Mouse (Mus musculus): ENCODE measurements at regions not wholly inside any gene's neighbourhood (a gene's known extent, or its start where the extent isn't known, plus 50 kb on each side); places are given as distances from the start of the nearest gene placed in this dataset.
"Not testable (repeated sequence)": the region's sequence is repeated elsewhere in the genome, so short reads cannot be mapped to it uniquely, and the experiment has no call there.

DNA sequence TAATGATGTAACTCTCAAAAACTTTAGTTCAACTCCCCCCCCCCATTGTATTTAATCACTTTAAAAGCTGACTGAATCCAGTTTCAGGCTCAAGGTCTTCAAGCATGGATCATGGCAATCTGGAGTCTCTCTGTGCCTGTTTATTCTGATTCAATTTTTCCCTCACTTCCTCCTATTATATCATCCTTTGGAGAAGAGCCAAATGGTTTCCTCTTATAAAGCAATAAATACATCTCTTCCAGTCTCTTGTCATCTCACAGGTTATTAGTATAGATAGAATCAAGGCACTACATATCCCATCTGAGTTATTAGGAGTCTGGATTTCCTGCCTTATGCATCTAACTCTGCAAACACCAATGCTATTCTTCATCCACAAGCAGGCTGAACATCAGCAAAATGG, 530.2 kb upstream of the Pdcd1 start:
- CTCF ChIA-PET = no interaction called here
- POLR2A ChIA-PET = no interaction called here

DNA sequence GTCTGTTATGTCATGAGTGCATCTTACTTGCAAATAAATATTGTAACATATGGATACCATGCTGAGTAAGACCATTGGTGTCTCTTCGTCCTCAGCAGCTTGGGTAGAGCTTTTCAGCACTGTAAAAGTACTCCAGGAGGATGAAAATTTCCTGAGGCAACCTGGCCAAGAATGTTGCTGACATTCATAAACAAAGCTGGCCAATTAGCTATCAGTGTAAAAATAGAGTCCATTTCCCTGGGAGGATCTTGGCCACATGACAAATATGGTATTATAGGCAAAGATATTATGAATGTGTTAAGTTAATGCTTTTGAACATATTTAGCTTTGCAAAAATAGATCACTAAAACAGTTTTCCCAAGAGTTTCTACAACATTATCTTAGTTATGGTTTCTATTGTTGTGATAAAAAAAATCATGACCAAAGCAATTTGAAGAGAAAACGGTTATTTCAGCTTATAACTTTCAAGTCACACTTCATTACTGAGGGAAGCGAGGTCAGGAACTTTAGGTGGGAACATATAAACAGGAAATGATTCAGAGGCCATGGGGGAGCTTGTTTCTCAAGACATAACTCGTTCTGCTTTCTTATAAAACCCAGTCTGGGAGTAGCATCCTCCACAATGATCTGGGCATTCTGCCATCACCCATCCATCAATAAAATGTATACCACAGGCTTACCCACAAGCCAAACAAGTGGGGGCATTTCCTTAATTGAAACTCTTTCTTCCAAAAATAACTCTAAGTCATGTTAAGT, 529.5 kb upstream of the Pdcd1 start:
- CTCF ChIA-PET = no interaction called here
- POLR2A ChIA-PET = no interaction called here

DNA sequence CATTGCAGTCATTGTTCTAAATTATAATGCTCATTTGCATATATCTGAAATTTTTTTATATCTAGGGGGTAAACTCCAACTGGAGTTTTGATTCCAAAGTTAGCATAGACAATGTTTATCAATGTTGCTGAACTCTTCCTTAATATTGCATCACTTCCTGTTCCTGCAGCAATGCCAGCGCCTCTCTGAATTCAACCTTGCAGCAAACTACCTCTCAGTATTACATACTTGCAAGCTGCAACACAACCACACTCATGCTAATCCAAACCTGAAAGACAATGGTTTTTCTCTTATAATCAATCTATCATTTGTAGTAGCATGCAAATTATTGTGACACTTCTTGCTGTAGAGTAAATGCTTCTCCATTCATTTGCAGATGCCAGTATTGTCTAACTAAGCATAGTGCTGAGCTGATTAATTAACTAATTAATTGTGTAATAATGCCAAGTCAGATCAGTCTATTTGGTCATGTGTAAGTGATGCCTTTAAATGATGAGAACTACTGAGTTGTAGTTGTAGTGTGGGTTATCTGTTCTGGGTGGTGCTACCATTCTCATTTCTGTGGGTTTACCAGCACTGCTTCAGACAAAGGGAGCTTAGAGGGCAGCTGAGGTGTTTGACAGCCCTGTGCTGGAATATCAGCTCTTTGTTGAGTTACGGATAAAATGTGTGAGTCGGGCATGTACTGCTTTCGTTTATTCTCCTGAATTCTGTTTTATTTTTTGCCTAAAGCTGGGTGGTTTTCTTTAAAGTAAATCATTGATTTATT, 480.6 kb upstream of the Pdcd1 start:
- ChIA-PET CTCF (no interaction called here), POLR2A (no interaction called here)

DNA sequence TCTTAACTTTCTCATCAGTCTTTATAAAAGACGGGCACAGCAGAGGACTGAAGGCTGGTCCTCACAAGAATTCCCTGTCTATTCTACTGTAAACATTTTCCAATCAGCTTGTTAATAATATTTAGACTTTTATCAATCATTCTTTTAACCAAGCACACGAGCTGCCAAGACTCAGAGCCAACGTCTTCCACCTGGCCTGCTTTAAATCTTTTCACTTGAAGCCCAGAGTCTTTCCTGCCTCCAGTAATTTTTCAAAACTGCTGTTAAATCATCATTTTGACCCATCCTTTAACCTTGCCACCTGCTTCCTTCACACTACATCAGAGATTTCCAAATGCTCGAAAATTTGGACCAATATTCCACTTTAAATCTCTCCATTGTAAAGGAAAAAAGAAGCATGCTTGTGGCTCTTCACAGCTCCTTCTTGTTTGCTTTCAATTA, 451.7 kb upstream of the Pdcd1 start:
- ChIA-PET CTCF (no interaction called here), POLR2A (no interaction called here)

DNA sequence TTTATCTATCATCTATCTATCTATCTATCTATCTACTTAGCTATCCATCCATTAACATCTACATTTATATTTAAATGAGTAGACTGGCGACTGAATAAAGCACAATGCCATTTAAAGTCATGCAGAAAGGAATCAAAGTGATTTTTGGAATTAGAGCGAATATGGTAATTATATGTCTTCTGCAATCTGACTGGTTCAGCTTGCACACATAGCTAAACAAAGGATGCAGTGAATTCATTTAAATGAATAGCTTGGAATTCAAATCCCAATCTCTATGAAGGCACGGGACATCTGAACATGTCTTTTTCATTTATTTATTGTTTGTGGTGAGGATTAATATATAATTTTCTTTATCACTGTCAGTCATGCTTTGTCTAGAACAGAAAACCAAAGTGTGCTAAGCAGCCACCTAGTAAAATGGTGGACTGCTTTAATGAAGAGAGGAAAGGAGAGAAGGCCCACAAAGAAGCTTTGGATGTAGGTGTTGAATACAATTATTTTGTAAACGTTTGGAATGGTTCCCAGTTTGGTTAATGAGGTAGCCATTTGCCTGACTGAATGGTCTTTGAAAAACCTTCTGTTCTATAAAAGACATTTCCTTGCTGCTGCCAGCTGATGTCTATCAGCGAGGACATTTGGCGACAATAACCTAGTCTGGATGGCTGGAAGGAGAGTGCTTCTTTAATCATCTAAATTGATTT, 451.2 kb upstream of the Pdcd1 start:
- POLR2A ChIA-PET = interaction anchor here in 1 of 4 experiments (0.6 kb wide), 1 partner anchor 974 kb away, joined by 7 read pairs; no protein-coding TSS in a partner anchor
- CTCF ChIA-PET = no interaction called here

DNA sequence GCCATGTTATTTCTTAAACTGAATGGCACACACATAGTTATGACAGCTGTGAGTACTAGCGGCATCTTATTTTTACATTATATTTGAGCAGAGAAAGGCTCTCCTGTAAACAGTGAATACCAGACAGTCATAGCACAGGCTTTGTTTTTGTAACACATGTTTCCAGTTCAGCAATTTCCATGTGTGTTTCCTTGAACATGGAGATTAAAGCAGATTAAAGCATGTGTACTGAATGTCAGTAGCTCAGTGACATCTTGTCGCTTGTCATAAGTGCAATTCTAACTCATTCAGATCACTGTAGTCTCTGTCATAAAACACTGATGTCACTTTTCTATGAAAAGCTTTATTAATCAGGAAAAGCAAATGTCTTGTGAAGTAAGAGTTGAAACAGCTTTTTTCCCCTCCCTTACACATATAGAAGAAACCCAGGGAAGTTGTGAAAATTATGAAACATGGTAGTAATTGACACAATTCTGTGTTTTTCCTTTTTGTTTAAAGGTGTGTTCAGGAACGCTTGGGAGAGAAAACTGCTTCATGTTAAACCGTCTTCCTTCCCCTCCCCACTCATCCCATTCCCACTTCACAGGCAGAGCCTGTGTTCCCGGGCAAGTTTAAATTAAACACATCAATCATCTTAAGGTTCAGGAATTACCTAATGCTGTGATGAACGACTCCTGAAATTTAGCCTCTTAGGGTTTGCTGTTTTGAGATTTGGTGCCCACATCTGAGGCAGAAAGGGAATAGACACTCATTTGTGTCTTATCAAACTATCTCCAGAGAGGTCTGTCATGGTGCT, 449.9 kb upstream of the Pdcd1 start:
- CTCF ChIA-PET = no interaction called here
- POLR2A ChIA-PET = no interaction called here

DNA sequence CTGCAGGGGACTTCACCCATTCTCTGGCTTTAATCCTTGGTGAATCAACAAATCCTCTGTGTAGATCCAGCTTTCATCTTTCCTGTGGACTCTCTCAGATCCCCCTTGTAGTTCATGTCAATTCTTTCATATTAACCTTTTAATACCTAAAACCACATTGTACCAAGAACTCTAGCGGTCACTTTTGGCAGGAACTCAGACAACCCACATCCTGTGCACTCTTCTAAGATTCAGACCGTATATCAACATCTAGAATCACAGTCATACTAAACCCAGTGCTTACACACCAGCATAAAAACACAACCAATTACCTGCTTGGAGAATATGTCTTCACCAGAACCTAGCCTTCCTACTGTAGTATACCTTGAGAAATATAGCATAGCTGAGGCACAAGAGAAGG, 444.6 kb upstream of the Pdcd1 start:
- ChIA-PET POLR2A (no interaction called here), CTCF (no interaction called here)

DNA sequence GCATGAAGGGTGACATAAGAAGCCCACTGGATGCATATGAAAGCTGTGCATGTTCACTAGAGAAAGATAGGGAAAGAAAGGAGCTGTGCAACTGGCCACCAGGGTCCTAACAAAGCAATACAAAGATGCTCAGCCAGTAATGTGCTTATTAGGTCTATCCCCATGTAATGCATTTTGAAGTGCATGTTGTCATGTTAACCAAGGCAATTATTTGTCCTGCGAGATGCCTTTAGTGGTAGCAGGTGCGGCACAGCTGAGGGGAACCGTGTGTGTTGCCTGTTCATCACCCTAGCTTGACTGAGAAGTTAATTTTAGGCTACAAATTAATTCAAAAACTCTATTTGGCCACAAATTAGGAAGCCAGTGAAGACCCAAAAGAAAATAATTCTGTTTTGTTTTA, 444.0 kb upstream of the Pdcd1 start:
- POLR2A ChIA-PET = no interaction called here

DNA sequence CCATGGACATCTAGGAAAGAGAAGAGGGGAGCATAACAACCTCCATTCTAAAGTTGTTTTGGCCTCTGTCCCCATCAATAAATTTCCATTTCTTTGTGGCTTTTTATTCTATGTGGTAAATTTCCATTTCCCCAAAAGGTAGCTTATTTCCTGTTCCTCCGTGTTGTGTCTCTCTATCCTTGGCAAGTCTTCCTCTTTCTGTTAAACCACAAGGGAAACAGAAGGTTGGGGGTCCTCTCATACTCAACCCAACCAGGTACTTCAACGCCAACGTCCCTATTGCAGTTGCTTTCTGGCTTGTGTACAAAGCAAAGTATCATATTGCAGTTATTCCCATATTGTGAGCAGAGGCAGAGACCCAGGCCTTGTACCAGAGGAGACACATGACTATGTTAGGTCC, 434.7 kb upstream of the Pdcd1 start:
- ChIA-PET POLR2A (no interaction called here), CTCF (no interaction called here)

More for the DNA sequence above, 444.0 kb upstream of the Pdcd1 start:
- CTCF ChIA-PET = interaction anchor here in 1 of 4 experiments (0.6 kb wide), 1 partner anchor 1479 kb away, joined by 6 read pairs; no protein-coding TSS in a partner anchor

DNA sequence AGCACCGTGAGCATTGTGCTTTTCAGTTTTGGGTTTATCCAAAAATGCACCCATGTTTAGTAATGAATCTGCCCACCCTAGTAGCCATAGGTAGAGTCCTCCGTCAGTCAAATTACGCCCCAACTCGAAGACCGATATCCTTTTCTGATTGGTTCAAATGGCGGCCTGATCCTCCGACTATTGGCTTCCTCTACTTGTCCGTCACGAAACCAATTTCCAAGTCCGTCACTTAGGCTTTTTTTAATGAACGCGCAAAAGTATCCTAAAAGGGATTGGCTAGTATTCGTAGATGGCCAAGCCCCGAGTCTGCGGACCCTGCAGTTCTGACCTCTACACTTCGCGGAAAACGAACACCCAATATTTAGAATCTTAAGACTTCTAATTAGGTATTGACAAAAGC, 417.5 kb upstream of the Pdcd1 start:
- POLR2A ChIA-PET, CTCF ChIA-PET: not testable (repeated sequence)

DNA sequence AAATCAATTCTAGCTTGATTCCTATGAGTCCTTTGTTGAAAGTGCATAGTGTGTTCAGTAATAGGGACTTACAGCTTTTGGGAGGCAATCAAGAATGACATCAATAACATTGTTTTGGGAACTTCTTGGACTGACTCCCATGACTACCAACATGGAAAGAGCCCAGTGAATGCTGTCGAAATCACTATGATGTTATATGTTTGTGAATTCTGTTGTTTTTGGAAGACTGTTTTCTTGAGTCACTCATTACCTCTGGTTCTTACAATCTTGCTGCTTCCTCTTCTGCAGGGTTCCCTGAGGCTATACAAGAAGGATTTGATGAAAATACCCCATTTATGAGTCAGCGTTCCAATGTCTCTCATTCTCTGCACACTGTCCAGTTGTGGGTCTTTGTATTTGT, 371.4 kb upstream of the Pdcd1 start:
- ChIA-PET POLR2A (no interaction called here), CTCF (no interaction called here)

DNA sequence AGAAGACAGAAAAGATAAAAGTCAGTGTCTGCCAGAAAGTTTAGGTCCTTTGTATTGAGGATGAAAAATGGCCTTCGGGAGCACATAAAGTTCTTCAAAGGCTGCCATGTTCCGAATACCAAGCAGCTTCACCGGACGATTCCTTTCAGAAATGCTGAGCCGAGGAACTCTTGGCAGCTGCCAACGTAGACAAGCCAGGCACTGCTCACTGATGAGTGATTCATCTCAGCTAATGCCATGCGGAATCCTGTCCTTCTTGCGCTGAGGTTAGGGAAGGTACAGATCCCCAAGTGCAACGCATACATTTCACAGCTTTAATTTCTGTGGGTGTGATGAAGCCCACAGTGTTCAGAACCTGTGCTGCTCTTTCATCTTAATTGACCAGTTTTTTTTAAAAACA, 360.7 kb upstream of the Pdcd1 start:
- ChIA-PET CTCF (no interaction called here), POLR2A (no interaction called here)

DNA sequence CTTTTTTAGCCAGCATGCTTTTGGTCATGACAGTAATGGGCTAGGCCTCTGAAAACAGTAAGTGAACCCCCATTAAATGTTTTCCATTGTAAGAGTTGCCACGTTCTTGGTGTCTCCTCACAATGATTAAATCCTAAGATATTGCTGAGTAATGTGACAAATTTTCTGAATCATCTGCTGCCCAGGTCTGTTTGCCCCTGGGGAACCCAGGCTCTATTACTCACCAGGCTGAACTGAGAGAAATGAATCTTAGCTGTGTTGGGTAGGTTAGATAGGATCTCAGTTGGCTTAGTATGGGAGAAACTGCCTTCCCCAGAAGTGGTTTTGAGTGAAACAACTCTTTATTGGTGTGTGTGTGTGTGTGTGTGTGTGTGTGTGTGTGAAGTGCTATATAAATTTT, 314.3 kb upstream of the Pdcd1 start:
- POLR2A ChIA-PET = no interaction called here
- CTCF ChIA-PET = no interaction called here

DNA sequence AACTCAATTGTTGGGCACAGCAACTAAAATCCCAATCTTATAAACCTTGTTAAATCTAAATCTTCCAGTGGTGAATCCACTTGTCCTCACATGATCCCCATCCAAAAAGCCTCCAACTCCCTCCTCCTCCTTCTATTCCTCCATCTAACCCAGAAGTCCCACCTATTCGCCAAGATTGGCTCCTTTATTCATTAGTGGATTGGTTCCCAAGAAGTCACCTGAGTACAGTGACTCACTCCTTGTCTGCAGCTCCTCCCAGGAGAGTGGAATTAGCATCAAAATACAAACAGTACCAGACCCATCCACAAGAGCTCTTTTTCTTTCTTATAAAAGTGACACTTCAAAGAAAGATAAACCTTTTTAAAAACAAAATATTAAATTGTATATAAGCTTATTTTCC, 304.6 kb upstream of the Pdcd1 start:
- ChIA-PET CTCF (no interaction called here), POLR2A (no interaction called here)

DNA sequence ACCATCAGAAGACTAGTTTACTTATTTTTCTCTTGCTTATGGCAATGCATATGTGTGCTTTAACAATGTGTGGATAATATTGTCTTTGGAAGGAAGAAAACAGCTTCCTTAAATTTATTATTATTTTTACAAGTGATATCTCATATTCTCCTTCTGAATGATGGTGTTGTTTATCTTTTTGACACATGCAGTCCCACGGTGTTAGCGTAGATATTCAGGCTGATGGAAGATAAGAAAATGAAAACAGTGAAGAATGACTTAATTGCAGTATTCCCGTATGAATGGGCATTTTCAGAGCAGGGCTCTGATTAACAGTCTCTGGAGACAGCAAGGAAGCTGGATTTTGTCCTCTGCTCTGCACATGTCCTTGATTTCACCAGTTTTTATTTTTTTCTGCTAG, 303.5 kb upstream of the Pdcd1 start:
- ChIA-PET POLR2A (no interaction called here), CTCF (no interaction called here)

DNA sequence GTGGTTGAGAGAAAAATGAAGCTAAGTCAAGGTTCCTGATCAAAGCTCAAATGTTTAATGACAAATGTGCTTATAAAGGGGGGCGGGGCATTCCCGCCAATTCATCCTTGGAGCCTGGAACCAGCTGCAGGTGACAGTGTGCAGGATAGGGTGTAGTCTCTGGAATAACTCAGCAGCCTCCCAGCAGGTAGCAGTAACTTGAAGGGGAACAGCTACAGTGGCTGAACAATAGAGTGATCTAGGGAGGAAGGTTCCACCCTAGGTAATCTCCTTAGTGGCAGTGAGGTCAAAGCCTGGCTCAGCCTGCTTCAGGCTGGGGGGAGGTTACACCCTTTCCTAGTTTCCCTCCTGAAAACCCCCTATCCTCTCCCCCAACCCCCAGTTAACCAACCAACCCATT, 290.2 kb upstream of the Pdcd1 start:
- CTCF ChIA-PET = no interaction called here
- POLR2A ChIA-PET = interaction anchor here in 2 of 4 experiments (0.6 kb wide), 3 partner anchors 15 to 662 kb away, joined by 3 to 6 read pairs (median 4); no protein-coding TSS in a partner anchor

DNA sequence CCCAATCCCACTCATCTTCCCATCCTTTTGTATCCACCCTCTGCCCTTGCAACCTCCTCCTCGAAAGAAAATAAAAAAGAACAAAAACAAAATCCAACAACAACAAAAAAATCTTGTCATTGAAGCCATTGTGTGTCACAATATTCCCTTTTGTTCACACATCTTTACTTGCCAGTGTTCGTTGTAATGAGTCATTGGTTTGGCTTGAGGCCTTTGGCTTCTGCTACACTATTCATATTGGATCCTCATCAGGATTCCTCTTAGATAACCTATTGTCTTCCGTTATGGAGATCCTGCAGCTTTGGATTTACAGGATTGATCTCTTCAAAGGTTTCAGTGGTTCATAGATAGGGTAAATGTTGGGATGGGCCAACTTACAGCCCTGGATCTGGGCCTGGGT, 288.9 kb upstream of the Pdcd1 start:
- POLR2A ChIA-PET = no interaction called here
- CTCF ChIA-PET = no interaction called here

DNA sequence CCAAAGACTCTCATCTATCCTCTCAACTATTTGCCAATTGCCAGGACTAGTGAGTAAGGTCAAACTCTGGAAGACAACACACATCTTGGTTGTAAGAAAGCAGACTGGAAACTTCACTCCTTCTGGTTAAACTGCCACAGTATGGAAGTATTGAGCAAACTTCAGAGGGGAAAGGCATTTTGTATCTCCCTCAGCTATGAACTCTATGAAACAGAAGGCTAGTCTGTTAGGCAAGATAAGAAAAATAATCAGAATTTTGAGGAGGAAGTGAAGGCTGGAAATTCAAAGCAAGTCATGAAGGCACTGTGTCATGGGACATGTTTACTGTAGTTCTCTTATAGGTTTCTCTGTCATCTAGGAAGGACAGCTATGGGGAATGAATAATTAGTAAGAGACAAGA, 265.7 kb upstream of the Pdcd1 start:
- ChIA-PET CTCF (no interaction called here), POLR2A (no interaction called here)

DNA sequence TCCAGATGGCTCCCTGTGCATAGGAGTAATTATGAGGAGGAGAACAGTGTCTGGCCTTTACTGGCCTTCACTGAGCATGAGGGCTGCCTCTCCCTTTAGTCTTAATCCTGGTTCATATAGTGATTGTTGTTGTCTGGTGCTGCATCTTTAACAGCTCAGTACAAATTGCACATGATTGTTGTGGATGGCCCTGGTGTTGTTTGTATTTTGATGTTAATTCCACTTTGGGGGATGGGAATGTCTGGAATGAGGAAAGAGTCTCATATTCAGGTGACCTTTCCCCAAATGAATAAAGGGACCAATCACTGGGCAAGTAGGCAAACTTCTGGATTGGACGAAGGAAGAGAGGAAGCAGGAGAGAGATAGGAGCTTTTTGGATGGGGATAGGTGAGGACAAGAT, 246.0 kb upstream of the Pdcd1 start:
- ChIA-PET POLR2A (no interaction called here), CTCF (no interaction called here)

DNA sequence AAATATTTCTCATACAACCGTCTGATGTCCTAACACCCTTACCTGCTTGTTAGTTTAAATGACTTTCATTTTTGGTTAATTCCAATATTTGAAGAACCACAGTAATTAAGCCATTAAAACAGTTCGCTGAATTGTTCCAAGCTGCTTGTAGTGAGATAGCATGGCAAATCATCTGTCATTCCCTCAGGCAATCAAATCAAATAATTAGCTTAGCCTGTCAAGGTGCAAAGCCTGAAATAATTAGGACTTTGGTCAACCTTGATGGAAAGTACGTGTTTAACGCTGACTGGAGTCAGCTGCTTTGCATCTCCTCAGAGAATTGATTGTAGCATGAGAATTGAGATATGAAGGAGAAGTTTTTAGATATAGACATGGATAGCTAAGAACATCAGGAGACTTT, 220.2 kb upstream of the Pdcd1 start:
- POLR2A ChIA-PET = no interaction called here
- CTCF ChIA-PET = no interaction called here

Measured in embryonic stem cell, embryonic (primary cell).